Mouse (Mus musculus) kidney, adult 2 months (tissue): ENCODE measurements around the gene Irgm1.

Experiments used
- CTCF ChIP-seq: fragments of 200-500 bp; conservative IDR thresholded peaks from 2 replicates; pipeline ENCODE4 v1.5.1; 2011; ENCODE audit warnings: low read depth, mild to moderate bottlenecking, control low read depth, low read length, moderate library complexity, mixed read lengths; ENCODE audit not compliant: insufficient read depth, insufficient read length
- POLR2A ChIP-seq: fragments of 200-500 bp; IDR thresholded peaks from one replicate; pipeline ENCODE4 v1.6.1; 2011; ENCODE audit warnings: low read depth, low read length, control low read depth

DNA sequence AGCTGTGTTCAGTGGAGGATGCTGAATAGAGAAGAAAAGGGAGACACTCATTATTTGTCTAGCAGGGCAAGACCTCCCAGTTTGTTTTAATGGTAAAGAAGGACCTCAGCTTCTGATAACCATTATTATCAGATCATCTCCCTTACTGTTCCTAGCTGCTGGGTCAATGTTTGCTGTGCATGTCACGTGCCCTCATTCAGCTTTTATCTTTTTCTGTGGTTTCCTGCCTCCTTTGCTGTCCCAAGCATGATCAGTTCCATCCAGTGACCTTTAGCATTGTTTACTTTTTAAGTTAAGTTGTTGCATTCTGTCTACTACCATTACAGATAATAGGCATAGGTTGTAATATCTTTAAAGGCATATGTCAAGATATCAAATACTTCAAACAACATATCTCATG, 37.0 kb upstream of the Irgm1 start:
- no peak for TF ChIP-seq POLR2A
- no peak for TF ChIP-seq CTCF
